Mouse (Mus musculus): ENCODE data around the gene Creld2. TPM values are rescaled to one million over a fixed set of nuclear protein-coding genes. Genes with fewer than 3 reads are reported as not detected.
A peak's percentile ranks its signal among the peaks of the same experiment; 100 is the strongest.

Creld2 gene
- total and polyA plus RNA-seq, 3 experiments, result 13.6 to 24.7 (median 23.6) TPM

- Histone ChIP-seq H3K79me2 (replicated peaks; ENCODE audit: control insufficient read depth, insufficient read depth, low read length) (no peaks in the 10 kb centered on the region), H3K9ac (ENCODE audit: low read depth, low read length) (no peak overlapping the region), H3K27me3 (ENCODE audit: control insufficient read depth, insufficient read depth, low read length) (no peaks in the 10 kb centered on the region), H3K4me1 (ENCODE audit: control insufficient read depth, insufficient read depth, low read length) (no peaks in the 10 kb centered on the region), H3K4me3 (no peak overlapping the region), H3K27ac (no peak overlapping the region), H3K36me3 (ENCODE audit: control insufficient read depth, insufficient read depth, low read length) (no peaks in the 10 kb centered on the region)
- TF ChIP-seq CTCF (IDR thresholded peaks at IDR 0.05) (peak; percentile 46), POLR2A (IDR thresholded peaks at IDR 0.05; ENCODE audit: insufficient read depth, low read depth, low read length) (no peak), EP300 (IDR thresholded peaks at IDR 0.05; ENCODE audit: insufficient read depth, low read depth, low read length) (no peak)
- intact Hi-C loops (cut with DNase I), result loop anchor here (5.0 kb wide), 1 partner anchor 62 kb away; the partner anchor contains the start of gene Zbed4
- 97% methylated on average over 11 of the region's 11 CpGs for WGBS
- no peak for DNase-seq
Observed at GRCm38 (mm10) chr15:88814411-88815047, 4.9 kb upstream of the Creld2 start.

GRCm38 (mm10) chr15:88815196-88815700 is 4.2 kb upstream of the Creld2 start:
- Histone ChIP-seq H3K27ac (no peak overlapping the region), H3K79me2 (replicated peaks; ENCODE audit: control insufficient read depth, insufficient read depth, low read length) (no peaks in the 10 kb centered on the region), H3K4me3 (no peak overlapping the region), H3K4me1 (ENCODE audit: control insufficient read depth, insufficient read depth, low read length) (no peaks in the 10 kb centered on the region), H3K27me3 (ENCODE audit: control insufficient read depth, insufficient read depth, low read length) (no peaks in the 10 kb centered on the region), H3K36me3 (ENCODE audit: control insufficient read depth, insufficient read depth, low read length) (no peaks in the 10 kb centered on the region), H3K9ac (ENCODE audit: low read depth, low read length) (no peak overlapping the region)
- TF ChIP-seq EP300 (IDR thresholded peaks at IDR 0.05; ENCODE audit: insufficient read depth, low read depth, low read length) (no peak), CTCF (IDR thresholded peaks at IDR 0.05) (no peak), POLR2A (IDR thresholded peaks at IDR 0.05; ENCODE audit: insufficient read depth, low read depth, low read length) (no peak)
- 78% methylated on average over 6 of the region's 6 CpGs for WGBS
- intact Hi-C loops (cut with DNase I), result loop anchor here (5.0 kb wide), 1 partner anchor 63 kb away; the partner anchor contains the start of gene Zbed4
- no peak for DNase-seq

DNA sequence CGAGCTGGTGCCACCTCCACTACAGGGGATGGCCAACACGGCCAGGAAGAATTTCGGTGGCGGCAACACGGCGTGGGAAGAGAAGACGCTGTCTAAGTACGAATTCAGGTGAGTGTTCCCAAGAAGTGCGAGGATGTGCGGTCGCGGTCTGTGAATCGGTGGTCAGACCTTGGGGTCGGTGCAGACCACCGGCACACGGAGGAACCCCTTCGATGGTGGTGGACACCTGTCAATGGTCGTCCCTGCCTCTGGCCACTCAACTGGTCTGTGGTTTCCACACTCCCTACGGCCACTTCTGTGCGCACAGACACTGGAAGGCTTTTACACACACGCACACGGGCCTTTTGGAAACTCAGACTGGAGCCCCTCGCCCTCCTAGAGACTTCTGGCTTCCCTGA is 459 bp downstream of the Creld2 start:
- DNase-seq, result no peak
- Histone ChIP-seq H3K4me1 (ENCODE audit: control insufficient read depth, insufficient read depth, low read length) (no peaks in the 10 kb centered on the region), H3K27me3 (ENCODE audit: control insufficient read depth, insufficient read depth, low read length) (no peaks in the 10 kb centered on the region), H3K36me3 (ENCODE audit: control insufficient read depth, insufficient read depth, low read length) (no peaks in the 10 kb centered on the region), H3K27ac (peak overlapping the region; percentile 55), H3K79me2 (replicated peaks; ENCODE audit: control insufficient read depth, insufficient read depth, low read length) (no peaks in the 10 kb centered on the region), H3K9ac (ENCODE audit: low read depth, low read length) (peak overlapping the region; percentile 88), H3K4me3 (peak overlapping the region; percentile 74)
- intact Hi-C loops (cut with DNase I), result loop anchor here (2.0 to 10.0 kb wide), 3 partner anchors 68 to 255 kb away; partner anchors contain the start of genes Trabd and Zbed4
- WGBS, result 1% methylated on average over 23 of the region's 23 CpGs
- TF ChIP-seq EP300 (IDR thresholded peaks at IDR 0.05; ENCODE audit: insufficient read depth, low read depth, low read length) (no peak), POLR2A (IDR thresholded peaks at IDR 0.05; ENCODE audit: insufficient read depth, low read depth, low read length) (no peak), CTCF (IDR thresholded peaks at IDR 0.05) (no peak)

DNA sequence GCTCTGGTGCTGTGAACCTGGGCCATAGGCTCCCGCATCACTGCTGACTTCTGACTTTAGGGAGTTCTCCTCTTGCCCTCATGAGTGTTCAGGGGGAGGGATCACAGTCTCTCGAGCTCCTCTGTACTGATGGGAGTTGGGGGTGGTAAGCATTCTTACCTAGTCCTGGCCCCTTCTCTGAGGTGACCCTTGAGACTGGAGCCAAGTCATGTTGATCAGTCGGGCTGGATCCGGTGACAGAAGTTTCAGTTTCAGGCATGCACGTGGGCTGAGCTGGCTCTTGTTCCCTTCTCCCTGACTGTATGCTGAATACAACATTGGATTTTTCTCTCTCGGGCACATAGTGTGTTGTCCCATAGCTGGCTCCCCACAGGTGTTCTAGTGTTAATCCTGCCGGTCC is 2.0 kb downstream of the Creld2 start:
- H3K4me1 ChIP-seq (ENCODE audit: control insufficient read depth, insufficient read depth, low read length), result no peaks in the 10 kb centered on the region
- intact Hi-C loops (cut with DNase I), result loop anchor here (10.0 kb wide), 1 partner anchor 253 kb away; the partner anchor contains the start of gene Trabd
- TF ChIP-seq CTCF (IDR thresholded peaks at IDR 0.05) (no peak), POLR2A (IDR thresholded peaks at IDR 0.05; ENCODE audit: insufficient read depth, low read depth, low read length) (no peak), EP300 (IDR thresholded peaks at IDR 0.05; ENCODE audit: insufficient read depth, low read depth, low read length) (no peak)
- 82% methylated on average over 7 of the region's 7 CpGs for WGBS
- no peaks in the 10 kb centered on the region for H3K27me3 ChIP-seq (ENCODE audit: control insufficient read depth, insufficient read depth, low read length)
- H3K36me3 ChIP-seq (ENCODE audit: control insufficient read depth, insufficient read depth, low read length), result no peaks in the 10 kb centered on the region
- H3K4me3 ChIP-seq, result no peak overlapping the region
- no peak overlapping the region for H3K27ac ChIP-seq
- no peak overlapping the region for H3K9ac ChIP-seq (ENCODE audit: low read depth, low read length)
- no peak for DNase-seq
- no peaks in the 10 kb centered on the region for H3K79me2 ChIP-seq (replicated peaks; ENCODE audit: control insufficient read depth, insufficient read depth, low read length)

DNA sequence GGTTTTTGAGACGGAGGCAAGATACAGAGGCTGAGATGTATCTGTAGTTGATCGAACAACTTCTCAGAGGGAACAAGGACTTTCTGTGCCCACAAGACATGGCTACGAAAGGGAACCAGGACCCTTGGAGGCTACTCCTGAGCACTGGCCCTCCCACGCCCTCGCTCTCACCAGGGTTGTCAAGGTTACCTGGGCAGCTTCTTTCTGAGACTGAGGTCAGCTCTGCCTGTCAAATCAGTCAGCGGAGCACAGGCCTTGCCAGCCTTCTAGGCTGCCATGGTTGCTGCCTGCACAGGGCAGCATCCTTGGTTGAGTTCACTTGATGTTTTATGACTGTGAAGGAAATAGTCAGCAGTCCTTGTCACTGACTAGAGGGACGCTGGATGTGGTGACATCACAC is 3.1 kb downstream of the Creld2 start:
- Histone ChIP-seq H3K27ac (no peak overlapping the region), H3K9ac (ENCODE audit: low read depth, low read length) (no peak overlapping the region), H3K4me3 (no peak overlapping the region), H3K4me1 (ENCODE audit: control insufficient read depth, insufficient read depth, low read length) (no peaks in the 10 kb centered on the region), H3K27me3 (ENCODE audit: control insufficient read depth, insufficient read depth, low read length) (no peaks in the 10 kb centered on the region), H3K79me2 (replicated peaks; ENCODE audit: control insufficient read depth, insufficient read depth, low read length) (no peaks in the 10 kb centered on the region), H3K36me3 (ENCODE audit: control insufficient read depth, insufficient read depth, low read length) (no peaks in the 10 kb centered on the region)
- no peak for DNase-seq
- TF ChIP-seq CTCF (IDR thresholded peaks at IDR 0.05) (no peak), POLR2A (IDR thresholded peaks at IDR 0.05; ENCODE audit: insufficient read depth, low read depth, low read length) (no peak), EP300 (IDR thresholded peaks at IDR 0.05; ENCODE audit: insufficient read depth, low read depth, low read length) (no peak)
- intact Hi-C loops (cut with DNase I), result loop anchor here (10.0 kb wide), 1 partner anchor 252 kb away; the partner anchor contains the start of gene Trabd
- 91% methylated on average over 7 of the region's 7 CpGs for WGBS

DNA sequence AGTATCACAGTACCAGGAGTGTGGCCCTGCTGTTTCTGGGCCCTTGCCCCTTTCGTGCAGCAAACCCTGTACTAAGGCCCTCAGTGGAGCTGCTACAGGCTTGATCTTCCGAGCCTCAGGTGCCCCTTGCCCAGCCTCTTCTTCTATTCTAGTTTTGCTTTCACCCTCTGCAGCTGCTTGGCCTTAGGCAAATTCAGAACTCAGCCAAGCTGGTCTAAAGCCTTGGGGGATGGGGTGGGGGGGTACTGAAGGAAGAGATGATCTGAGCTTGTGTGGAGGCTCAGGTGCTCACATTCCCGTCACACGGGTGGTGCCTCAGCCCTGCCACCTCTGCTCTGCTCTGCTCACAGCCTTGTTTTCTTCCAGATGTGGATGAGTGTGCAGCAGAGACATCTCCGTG is 3.9 kb downstream of the Creld2 start:
- Histone ChIP-seq H3K9ac (ENCODE audit: low read depth, low read length) (no peak overlapping the region), H3K79me2 (replicated peaks; ENCODE audit: control insufficient read depth, insufficient read depth, low read length) (no peaks in the 10 kb centered on the region), H3K27me3 (ENCODE audit: control insufficient read depth, insufficient read depth, low read length) (no peaks in the 10 kb centered on the region), H3K4me3 (no peak overlapping the region), H3K36me3 (ENCODE audit: control insufficient read depth, insufficient read depth, low read length) (no peaks in the 10 kb centered on the region), H3K4me1 (ENCODE audit: control insufficient read depth, insufficient read depth, low read length) (no peaks in the 10 kb centered on the region), H3K27ac (no peak overlapping the region)
- no peak for DNase-seq
- WGBS, result 90% methylated on average over 5 of the region's 5 CpGs
- intact Hi-C loops (cut with DNase I), result loop anchor here (10.0 kb wide), 1 partner anchor 251 kb away; the partner anchor contains the start of gene Trabd
- TF ChIP-seq POLR2A (IDR thresholded peaks at IDR 0.05; ENCODE audit: insufficient read depth, low read depth, low read length) (no peak), EP300 (IDR thresholded peaks at IDR 0.05; ENCODE audit: insufficient read depth, low read depth, low read length) (no peak), CTCF (IDR thresholded peaks at IDR 0.05) (no peak)
